Mouse (Mus musculus) midbrain, embryonic 15.5 days (tissue): ENCODE measurements around the gene RPS10-NUDT3. TPM values are rescaled to one million over a fixed set of nuclear protein-coding genes. Genes with fewer than 3 reads are reported as not detected.

Experiments used
- polyA plus RNA-seq: library from polyadenylated mRNA; unstranded; fragments of >200 nt; fragmentation: Nextera tagmentation; extraction: Ambion mirVana; gene quantifications from 2 replicates; pipeline ENCODE4 v1.2.1, GENCODE M21; 2015

The RPS10-NUDT3 gene
- polyA plus RNA-seq, 1 experiment from 2014 or later: not detected

Other genes starting within 250 kb of the RPS10-NUDT3 start
- 10.7 and 10.9 TPM in 2 replicates for gene Grm4, start 113.8 kb downstream of the RPS10-NUDT3 start, polyA plus RNA-seq
- gene Hmga1, start 78.7 kb downstream of the RPS10-NUDT3 start, polyA plus RNA-seq: 138 and 141 TPM in 2 replicates
- 57.0 and 59.5 TPM in 2 replicates for gene AI413582, start 69.5 kb downstream of the RPS10-NUDT3 start, polyA plus RNA-seq
- 251 and 274 TPM in 2 replicates for gene Nudt3, start 11.7 kb downstream of the RPS10-NUDT3 start, polyA plus RNA-seq
- gene Rps10, start 1.4 kb upstream of the RPS10-NUDT3 start, polyA plus RNA-seq: 417 and 421 TPM in 2 replicates
- gene Pacsin1, start 20.3 kb upstream of the RPS10-NUDT3 start, polyA plus RNA-seq: 55.5 and 55.7 TPM in 2 replicates
- 1.6 and 1.8 TPM in 2 replicates for gene Spdef, start 93.7 kb upstream of the RPS10-NUDT3 start, polyA plus RNA-seq
- 10.9 and 11.4 TPM in 2 replicates for gene D17Wsu92e, start 185.4 kb upstream of the RPS10-NUDT3 start, polyA plus RNA-seq
- 204 and 212 TPM in 2 replicates for gene Snrpc, start 202.9 kb upstream of the RPS10-NUDT3 start, polyA plus RNA-seq
- 7.0 and 7.1 TPM in 2 replicates for gene Uhrf1bp1, start 221.2 kb upstream of the RPS10-NUDT3 start, polyA plus RNA-seq